Mouse (Mus musculus): ENCODE data around the gene Gabarap.
A peak's percentile ranks its signal among the peaks of the same experiment; 100 is the strongest.

The Gabarap gene

DNA sequence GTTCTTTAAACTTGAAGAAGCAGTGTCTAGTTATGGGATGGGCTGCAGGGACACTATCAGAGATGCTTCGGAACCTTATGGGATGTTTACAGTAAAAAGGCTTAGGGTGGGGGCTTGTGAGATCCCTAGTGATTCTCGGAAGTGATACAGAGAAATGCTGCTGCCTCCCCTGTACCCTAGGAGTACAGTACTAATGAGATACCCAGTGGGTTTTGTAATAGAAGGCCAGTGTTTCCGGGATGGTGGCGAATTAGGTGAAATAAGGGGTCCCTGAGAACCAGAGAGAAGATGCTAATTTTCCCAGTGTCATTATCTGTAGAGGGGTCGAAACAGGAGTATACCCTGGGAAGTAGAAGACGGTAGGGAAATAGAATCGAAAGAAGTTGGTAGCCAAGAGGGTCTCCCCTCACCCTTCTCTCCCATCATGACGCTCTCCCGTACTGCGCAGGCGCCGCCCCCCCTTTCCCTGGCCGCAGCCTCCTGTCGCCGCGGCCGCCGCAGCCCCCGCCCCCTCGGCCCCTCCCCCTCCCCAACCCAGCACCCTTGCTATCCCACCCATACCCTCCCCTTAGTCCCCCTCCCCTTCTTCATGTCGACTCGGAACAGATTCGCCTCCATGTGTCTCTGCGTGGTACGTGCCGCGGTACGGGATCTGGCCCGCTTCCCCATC lies 32.7 kb downstream of the Gabarap start:
- no peak for DNase-seq

DNA sequence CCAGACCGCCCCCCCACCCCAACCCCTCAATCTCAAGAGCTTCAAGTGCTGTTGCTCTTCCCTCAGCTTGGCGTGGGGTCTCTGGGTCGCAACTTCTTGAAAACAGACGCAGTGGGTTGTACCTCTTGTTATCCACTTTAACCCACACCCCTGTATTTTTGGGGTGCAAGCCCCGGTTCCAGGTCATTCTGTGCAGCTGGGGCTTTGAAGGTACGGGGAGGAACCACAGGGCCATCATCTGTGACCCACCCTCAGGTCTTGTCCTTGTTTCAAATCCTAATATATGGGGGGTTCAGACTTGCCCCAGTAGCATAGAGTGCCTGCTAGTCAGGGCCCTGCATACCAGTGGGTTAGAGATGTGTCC lies 33.2 kb downstream of the Gabarap start:
- no peak for DNase-seq

- DNase-seq = peak; percentile 65
These were observed 35.7 kb downstream of the Gabarap start for GRCm38 (mm10) chr11:70026689-70027088.

- no peak for DNase-seq
These were observed 36.5 kb downstream of the Gabarap start for GRCm38 (mm10) chr11:70027397-70027796.

GRCm38 (mm10) chr11:70028401-70029129 lies 37.6 kb downstream of the Gabarap start:
- DNase-seq = no peak

DNA sequence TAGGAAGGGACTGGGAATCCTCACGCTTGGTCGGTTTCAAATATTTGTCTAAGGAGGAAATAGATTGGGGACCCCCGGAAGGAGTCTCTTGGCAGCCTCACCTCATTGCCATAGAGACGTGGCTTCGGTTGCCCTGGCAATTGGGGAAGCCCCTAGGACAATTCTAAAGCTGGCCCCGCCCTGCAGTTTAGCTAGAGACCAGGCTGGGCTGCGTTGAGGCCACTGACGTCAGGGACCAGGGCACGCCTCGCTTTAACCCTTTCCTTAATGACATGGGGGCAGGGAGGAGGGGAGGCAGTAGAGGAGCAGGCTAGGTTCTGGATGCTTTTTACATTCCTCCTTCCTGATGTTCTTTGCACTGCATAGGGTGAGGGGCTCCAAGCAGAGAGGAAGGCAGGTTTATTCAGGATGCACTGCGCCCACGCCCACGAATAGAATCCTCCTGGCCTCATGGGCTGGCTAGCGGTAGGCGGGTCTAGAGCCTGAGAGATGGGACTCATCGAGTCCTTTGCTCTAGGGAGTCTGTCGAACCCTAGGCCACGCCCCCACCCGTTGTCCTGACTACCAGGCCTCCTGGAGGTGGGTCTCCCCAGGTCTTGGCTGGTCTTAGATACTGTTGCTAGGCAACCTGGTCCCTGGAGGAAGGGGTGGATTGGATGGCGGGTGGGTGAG lies 38.3 kb downstream of the Gabarap start:
- peak; percentile 65 for DNase-seq

- no peak for DNase-seq
These were observed 39.0 kb downstream of the Gabarap start for GRCm38 (mm10) chr11:70029829-70030550.

GRCm38 (mm10) chr11:70030651-70031320 lies 39.8 kb downstream of the Gabarap start:
- DNase-seq = no peak

- no peak for DNase-seq
These were observed 40.4 kb downstream of the Gabarap start for GRCm38 (mm10) chr11:70031321-70031670.

- no peak for DNase-seq
These were observed 47.2 kb downstream of the Gabarap start for GRCm38 (mm10) chr11:70038174-70038573.

DNA sequence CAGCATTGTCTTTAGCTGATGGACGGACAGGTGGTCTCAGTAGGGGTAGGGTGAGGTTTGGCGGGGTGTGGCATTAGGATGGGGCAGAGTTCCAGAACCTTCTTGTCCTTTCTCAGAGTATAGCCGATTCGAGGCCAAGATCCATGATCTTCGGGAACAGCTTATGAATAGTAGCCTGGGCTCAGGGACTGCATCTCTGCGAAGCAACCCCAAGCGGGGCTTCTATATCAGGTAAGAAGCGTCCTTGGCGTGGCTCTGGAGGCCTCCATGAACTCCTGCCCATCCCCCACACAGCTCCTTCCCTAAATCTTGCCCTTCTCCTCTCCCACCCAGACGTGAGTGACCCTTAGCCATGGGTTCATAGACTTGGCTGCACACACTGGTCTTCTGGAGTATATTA lies 48.7 kb downstream of the Gabarap start:
- DNase-seq = no peak

DNA sequence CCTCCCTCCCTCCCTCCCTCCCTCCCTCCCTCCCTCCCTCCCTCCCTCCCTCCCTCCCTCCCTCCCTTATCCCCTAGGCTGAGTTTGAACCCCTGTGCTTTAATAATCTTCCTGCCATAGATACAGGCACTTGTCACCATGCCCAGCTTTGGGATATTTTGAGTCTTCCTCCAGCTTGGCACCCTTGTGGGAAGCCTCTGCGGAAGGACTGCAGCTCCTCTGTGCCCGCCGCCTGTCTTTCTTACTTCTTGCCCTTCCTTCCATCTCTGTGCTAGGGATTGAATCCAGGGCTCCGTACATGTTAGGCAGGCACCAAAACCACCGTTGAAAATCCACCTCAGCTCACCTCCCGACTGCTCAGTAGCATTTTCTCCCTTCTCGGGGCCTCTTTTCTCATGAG lies 49.2 kb downstream of the Gabarap start:
- DNase-seq = no peak

GRCm38 (mm10) chr11:70042309-70043085 lies 51.6 kb downstream of the Gabarap start:
- DNase-seq = no peak

- no peak for DNase-seq
These were observed 52.7 kb downstream of the Gabarap start for GRCm38 (mm10) chr11:70043665-70044064.

Measured in kidney, postnatal 14 days (tissue).